Mouse (Mus musculus): ENCODE measurements at regions not wholly inside any gene's neighbourhood (a gene's known extent, or its start where the extent isn't known, plus 50 kb on each side); places are given as distances from the start of the nearest gene placed in this dataset.
A peak's percentile ranks its signal among the peaks of the same experiment; 100 is the strongest.

DNA sequence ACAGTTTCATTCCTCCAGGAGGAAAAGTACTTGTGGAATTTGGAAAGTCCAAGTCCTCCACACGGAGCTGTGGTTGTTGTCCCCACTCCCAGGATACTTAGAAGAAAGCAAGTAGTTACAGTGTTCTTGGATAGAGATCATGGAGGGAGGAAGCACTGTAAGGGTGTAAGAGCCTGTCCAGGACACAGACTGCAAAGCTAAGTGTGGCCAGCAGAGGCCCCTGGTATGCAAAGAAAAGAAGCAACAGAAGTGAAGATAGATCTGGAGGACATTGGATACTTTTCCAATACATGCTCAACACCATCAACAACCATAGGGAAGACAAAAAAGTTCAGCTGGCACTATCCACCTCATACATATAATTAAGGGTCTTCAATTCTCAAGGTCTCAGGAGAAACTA is 197.4 kb downstream of the Meis1 start:
- DNase-seq (ENCODE audit: low read depth, low spot score), result no peak

DNA sequence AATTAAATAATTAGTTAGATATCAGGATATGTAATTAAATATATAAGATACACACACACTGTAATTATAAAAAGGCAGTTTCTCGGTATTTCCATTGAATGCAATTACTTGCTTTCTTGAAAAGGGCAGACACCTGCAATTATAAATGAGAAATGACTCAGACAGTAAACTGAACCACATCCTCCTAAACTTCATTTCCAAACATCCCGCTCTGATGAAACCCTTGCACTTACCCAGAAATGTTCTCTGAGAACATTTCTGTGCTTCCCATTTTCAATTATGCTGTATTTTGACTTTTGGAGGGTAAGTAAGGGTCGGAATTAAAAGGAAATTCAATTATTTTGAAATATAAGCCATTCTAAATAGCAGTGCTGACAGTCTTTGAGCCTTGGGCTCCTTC is 204.7 kb downstream of the Meis1 start:
- no peak for DNase-seq (ENCODE audit: low read depth, low spot score)

DNA sequence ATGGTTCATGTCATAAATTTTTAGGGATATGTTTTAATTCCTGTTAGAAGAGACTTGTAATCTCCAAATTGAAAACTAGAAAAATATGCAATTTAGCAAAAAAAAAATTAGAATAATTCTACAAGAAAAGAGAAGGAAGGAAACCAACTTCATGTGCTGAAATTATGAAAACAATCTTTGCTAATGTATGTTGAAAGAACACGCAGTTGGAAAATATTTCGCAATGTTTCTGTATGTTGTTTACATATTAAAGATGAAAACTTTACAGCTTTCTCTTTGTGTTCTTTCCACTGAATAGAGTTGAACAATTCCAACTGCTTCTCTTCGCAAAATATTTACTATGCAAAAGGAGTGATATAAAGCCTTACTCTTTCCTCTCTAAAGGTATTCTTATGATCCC is 251.3 kb downstream of the Meis1 start:
- DNase-seq (ENCODE audit: low read depth, low spot score), result no peak

DNA sequence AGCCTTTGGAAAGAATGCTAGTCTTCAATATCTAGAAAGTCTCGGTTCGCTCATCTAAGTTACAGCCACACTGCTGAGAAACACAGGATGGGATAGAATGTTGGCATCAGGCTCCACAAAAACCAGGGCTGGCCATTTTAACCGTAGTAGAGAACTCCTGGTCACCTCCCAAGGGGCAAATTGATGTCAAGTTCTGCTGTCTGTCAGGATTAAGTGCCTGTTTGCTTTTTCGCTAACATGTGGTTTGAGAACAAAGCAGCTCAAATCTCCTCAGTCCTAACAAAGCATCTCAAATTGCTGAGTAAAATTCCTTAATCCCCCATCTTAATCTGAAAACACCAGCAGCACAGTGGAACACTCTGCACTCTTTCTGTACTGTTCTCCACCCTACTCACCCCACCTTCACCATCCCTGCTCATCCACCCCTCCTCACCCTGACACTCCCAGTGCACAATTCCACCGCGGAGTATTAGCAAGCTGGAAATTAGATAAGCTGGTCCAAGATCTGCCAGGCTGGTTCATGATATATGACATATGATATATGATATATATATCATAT is 252.2 kb downstream of the Meis1 start:
- no peak for DNase-seq (ENCODE audit: low read depth, low spot score)

DNA sequence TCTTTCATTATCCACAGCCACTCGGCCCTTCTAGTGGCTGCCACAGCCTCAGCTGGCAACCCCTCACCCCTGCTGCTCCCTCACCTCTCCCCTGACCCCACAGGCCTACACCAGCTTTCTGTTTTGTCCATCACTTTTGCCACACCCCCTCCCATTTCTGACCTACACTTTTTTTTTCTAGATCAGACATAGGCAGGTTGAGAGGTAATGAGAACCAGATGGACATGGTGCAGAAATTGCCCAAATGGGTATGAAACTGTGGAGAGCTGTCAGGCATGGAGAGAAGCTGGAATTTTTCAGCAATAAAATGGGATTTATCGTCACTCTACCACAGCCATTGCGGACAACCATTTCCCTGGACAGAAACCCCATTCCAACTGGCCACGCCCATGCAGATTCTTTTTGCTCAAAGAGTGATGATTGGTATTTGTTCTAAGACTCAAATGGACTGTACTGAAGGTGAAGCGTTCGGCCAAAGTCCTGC is 260.2 kb downstream of the Meis1 start:
- peak; percentile 90 for DNase-seq (ENCODE audit: low read depth, low spot score)

DNA sequence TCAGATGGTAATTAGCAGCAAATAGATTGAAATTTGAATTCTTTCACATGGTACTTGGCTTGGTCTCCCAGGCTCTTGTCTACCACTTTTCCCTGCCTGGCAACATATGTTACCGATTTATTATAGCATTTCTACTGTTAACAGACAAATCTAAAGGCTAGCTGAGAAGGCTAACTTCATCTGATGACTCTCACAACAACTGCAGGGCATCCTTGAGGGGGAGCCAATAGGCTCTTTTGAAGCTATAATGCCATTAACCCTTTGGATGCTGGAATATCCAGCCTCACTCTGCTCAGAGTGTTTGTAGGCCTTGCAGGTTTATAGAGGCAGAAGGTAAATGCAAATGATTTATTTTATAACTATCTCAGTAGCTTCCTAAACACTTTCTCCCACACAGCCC is 262.2 kb downstream of the Meis1 start:
- DNase-seq (ENCODE audit: low read depth, low spot score), result no peak

DNA sequence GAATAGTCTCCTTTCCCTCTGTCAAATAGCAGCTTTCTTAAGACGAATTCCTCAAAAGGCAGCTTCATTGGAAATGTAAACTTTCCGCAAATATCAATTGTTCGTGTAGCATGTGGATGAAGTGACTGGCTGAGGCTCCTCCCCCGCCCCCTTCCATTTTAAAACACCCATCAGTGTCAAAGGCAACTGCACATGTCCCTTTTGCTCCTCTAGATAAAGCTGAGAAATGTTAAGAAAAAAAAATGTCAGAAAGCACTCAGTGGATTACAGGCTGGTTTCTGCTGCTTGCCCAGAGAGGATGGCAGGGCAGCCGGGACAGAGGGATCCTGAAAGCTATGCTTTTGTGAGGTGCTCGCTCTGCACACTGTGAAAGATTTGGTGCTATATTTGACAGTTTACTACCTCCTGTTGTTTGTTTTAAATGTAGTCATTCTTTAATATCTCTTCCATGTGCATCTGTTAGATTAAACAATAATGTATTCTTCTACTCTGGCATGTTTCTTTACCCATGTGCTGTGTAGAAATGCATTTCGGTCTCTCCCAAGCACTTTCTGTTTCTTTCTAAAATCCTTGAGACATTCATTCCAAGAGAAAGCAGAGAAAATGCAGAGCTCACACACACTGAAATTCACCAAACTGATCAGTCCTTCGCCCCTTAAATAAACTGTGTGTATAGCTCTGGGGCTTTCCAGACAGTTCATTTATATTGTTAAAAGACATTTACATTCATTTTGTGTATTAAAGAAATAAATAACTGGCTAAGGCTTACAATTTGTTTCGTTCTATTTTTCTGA is 263.9 kb downstream of the Meis1 start:
- DNase-seq (ENCODE audit: low read depth, low spot score), result no peak

DNA sequence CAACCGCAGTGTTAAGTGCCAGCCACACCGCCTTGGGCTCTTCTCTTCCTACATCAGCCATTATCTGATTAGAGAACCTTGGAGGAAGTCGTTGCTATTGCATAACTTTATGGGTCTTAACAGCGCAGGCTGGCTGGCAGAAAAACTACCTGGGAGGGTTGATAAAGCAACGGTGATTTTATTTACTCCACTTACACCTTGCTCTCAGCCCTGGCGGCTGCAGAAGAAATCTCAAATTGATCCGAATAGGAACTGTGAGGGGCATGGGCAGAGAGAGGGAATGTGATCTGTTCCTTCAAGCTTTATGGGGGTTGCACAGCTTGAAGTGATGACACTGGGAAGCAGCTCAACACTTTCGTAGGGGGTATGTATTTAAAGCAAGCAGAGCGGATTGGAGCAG is 264.9 kb downstream of the Meis1 start:
- DNase-seq (ENCODE audit: low read depth, low spot score), result no peak

DNA sequence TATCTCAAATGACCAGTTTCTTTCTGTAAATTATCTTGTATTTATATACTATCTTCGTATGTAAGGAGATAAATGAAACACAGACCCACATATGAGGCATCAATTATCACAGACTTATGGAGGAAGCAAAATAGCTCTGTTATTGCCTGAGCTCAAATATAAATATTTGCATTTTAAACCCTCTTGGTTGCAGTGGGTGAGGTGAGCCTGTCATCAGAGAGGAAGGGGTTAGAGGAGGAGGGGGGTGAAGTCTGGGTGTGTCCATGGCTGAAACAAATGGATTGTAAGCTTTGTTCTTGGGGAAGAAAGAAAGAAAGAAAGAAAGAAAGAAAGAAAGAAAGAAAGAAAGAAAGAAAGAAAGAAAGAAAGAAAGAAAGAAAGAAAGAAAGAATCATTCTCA is 265.5 kb downstream of the Meis1 start:
- DNase-seq (ENCODE audit: low read depth, low spot score), result no peak

DNA sequence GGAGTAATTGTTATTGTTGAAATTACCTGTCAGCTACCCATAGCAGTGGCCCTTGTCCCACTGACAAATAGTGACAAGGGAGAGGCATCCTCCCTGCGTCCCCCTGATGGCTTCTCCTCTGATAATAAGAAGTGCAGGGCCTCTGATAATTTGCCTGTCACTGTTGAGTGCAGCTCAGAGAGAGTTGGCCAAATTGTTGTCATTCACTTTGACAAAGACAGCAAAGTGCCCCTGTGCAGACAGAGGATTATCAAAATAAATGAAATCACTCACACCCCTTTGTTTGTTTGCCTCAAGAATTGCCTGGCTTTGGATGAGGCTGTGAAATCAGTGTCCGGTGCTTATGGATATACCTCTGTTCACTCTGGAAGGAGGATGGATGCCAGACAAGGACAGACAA is 266.3 kb downstream of the Meis1 start:
- DNase-seq (ENCODE audit: low read depth, low spot score), result no peak

DNA sequence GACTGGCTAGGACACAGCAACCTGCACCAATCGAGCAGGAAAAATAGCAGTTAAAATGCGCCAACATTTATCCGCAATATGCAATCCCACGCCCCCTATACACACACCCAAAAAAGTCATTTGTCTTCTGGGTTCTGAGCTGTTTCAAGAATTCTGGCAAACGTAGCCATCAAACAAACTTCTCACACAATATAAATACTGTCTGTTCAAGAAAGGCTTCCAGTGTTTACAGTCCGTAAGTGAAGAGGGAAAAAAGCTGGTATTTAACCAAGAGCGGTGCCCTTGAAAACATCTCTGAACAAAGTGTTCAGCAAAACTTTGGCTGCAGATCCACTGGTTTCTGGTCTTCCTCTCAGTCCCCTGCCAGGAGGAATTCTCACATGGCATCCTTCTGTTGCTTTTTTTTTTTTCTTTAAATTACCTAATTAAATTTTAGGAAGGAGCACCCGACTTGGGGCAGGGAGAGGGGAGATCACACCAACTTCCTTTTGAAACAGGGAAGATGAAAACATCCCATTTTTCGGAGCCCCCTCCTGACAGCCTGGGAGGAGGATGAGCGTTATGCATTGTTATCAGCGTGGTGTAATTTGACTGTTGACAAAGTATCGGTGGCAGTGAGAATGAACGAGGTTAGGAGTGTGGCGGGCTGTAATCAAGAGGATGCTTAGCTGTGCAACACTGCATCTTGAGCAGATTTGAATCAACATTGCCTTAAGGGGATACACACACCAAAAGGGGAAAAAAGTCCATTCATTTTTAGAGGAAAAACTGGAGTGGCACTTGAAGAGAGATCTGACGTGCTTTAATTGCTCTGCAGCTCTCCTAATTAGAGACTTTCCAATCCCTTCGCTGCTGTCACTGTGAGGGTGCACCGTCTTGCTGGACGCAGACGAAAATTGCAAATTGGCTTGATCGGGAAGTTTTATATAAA is 267.6 kb downstream of the Meis1 start:
- no peak for DNase-seq (ENCODE audit: low read depth, low spot score)

DNA sequence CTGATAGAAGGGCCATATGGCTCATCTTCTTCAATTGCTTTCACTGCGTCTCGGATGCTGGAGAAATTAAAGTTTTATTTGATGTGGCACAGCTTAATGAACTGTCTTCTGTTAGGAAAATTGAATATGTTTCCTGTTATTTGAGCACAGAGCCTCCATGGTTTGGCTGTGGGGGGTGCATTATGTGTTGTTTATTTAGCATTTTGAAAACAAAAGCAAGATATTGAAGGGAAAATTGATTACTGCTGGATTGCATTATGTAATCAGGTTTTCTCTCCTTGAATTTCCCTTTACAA is 268.8 kb downstream of the Meis1 start:
- DNase-seq (ENCODE audit: low read depth, low spot score), result no peak

DNA sequence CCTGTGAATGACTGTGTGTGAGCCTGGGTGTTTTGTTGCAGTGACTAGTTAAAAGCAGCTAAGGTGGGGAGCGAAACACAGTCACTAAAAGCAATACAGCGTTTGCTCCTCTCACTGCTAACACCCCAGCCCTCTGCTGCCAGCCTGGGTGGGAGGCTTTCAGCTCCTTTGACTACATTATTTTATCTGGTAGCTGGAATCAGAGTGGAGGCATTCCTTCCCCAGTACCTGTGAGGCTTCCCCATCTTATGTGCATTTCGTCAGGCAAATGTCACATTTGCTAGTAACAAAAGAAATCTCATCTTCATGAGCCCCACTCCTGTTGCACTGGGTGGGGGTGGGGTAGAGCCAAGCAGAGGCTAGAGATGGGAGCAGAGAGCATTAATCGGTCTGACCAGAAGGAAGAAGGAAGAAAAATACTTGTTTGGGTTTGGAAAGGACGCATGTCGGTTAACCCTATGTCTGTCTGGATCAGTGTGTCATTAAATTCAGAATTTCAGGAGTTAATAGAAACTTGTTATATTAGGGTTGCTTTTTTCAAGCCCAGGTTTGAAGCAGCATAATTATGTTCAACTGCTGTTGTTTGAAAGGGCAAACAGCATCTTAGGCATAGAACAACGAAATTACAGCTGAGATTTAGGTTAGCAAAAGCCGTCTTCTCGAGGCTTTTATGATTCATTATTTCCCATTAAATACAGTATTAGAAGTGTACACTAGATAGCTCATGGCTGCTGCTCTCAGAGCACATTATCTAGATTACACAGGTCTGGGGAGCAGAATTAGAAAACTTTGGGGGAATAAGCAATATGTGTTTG is 269.3 kb downstream of the Meis1 start:
- no peak for DNase-seq (ENCODE audit: low read depth, low spot score)

DNA sequence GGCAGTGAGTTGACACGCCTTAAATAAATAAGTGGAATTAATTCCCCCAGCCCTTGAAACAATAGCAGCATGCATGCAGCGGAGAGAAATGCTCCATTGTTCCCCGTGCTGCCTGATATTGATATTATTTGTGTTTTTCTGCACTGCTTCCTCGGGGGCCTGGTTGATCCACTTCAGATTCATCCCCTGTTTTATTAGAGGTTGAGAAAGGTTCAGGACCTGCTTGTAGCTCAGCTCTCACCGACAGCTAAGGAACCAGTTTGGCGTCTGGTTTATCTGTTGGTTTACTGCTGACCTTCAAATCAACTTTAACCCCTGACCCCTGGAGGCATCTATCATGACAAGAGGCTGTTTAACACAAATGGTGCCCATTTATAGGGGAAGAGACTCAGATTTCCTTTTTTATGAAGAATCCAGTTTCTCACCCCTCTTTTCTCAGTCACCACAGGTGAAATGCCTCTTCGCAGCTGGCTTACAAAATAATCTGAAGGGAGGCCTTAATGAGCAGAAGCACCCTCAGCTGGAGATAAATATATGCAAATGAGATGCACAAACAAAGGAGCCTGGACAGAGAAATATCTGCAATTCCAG is 270.8 kb downstream of the Meis1 start:
- DNase-seq (ENCODE audit: low read depth, low spot score), result peak; percentile 40

DNA sequence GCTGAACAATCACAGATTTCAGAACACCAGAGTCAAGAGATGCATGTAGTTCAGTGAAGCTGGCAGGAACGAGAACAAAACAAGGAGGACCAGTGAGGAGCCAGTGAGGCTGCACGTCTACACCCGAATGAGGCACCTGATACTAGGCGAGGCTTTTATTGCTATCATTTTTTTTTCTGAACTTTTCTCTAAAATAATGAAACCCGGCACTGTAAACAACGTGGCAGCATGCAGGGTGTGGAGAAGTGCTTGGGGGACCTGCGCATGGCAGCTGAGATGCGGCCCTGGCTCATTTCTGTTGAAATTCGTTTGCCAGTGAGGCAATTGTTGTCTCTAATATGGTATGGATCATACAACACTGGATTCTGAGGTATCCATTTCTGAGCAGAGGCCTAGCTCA is 271.4 kb downstream of the Meis1 start:
- DNase-seq (ENCODE audit: low read depth, low spot score), result no peak

DNA sequence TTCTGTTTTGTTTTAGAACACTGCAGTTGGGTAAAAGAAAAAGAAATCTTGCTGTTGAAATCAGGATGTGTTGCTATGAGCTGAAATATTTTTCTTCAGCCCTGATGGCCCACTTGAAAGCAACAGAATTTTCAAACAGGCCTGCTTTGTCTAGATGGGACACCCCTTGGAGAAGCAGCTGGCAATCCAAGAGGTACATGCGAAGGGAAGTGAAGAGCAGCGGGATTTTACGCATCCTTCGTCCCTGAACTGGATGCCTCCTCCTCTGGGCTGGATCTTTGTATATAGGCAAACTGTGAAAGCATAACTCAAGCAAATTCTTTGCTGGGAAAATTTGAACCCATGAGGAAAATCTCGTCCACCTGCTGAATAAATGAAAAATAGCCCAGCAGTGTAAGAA is 272.3 kb downstream of the Meis1 start:
- no peak for DNase-seq (ENCODE audit: low read depth, low spot score)

DNA sequence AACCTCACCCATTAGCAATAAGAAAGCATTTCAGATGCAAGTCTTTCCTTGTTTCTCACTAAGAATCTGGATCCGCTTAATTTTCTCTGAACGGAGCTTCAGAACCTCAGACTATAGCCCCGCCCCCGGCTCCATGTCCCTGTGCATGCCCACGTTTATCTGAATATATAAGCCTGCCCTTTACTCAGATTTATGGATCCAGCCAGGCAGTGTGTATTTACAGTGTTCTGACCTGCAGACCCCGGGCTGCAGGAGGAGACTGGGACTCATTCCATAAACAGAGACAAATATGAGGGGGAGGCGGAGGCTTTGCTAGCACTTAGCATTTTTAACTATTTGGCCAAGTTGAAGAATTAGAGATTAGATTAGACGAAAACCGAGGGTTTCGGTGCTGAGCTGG is 272.9 kb downstream of the Meis1 start:
- no peak for DNase-seq (ENCODE audit: low read depth, low spot score)

DNA sequence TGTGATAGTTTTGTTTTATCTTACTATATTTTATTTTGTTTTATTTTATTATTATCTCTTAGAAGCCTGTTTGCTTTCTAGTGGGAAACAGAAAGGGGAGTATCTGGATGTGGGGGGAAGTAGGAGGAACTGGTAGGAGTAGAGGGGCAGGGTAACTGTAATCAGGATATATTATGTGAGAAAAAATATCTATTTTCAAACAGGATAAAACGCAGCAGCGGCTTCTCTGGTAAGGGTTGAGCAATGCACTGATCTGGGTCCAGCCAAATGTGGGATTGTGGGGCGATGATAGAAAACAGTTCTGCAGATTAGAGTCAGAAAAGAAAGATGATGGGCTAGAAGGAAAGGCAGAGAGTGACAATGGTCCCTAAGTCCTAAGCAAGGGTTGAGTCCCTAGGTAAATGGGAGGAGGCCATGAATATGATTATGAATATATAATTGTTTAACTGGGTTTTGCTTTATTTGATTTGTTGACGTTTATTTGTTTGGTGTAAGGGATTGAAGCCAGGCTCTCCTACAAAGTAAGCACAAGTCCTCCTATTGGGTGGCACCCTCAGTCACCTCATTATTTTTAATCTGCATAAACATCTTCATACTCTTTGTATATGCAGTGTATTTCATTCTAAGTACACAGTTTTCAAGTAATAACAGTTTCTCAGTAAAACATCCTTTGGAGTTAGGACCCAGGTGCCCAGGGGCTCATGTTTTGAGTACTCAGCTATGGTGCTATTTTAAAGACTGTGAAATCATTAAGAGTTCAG is 283.7 kb downstream of the Meis1 start:
- no peak for DNase-seq (ENCODE audit: low read depth, low spot score)

DNA sequence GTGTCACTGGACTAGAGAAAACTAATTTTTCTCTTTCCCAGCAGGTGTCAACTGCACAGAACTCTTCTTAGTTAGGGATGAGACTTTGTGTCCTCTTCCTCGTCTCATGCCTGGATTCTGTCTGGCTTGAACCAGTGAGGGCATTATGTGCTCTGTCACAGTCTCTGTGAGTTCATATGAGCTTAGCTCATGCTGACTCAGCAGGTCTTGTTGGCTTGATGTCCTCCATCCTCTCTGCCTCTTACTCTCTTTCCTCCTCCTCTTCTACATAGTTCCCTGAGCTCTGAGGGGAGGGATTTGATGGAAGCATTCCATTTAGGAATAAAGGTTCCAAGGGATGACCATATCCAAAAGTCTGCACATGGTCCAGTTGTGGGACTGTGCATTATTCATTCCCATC is 284.7 kb downstream of the Meis1 start:
- DNase-seq (ENCODE audit: low read depth, low spot score), result no peak

DNA sequence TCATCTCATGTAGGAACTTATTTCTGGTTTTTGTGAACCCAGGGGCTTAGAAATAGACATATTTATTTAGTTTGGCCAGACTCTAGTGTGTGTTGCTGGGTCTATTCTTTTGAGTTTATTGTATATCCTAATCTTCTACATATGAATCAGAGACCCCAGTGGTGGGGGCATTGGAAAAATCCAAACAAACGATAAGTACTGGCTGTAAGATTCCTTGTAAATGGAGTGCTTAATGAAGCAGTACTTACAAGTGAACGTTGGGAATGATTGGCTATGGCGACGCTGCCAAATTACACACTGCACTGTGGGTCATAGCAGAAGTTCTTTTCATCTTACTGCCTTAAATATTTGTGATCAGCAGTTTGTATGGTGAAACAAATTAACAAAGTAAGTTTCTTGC is 289.0 kb downstream of the Meis1 start:
- DNase-seq (ENCODE audit: low read depth, low spot score), result no peak

DNA sequence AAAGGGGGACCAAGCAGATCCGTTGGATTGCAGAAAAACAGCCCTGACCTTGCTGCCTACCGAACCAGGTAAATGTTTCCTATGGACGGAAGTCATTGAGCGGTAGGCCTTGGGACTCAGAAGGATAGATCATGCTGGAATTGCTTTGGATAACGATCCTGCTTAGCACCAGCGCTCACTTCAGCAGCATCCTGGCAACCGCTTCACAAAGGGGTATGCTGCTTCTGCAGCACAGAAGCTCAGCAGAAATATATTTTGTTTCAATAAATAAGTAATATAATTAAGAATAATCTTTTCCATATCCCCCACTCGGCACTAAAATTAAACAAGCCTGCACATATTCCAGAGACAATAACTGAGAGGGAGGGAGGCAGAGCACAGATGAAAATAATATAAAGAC is 296.0 kb downstream of the Meis1 start:
- no peak for DNase-seq (ENCODE audit: low read depth, low spot score)

Measured in forelimb bud, embryonic 11.5 days (tissue).